Mouse (Mus musculus): ENCODE results near the gene Plppr2. TPM values are rescaled to one million over a fixed set of nuclear protein-coding genes. Genes with fewer than 3 reads are reported as not detected.

Gene Plppr2
- 90.6 and 102 TPM in 2 replicates for polyA plus RNA-seq (2014; fragmentation: Nextera tagmentation; extraction: Ambion mirVana)

DNA sequence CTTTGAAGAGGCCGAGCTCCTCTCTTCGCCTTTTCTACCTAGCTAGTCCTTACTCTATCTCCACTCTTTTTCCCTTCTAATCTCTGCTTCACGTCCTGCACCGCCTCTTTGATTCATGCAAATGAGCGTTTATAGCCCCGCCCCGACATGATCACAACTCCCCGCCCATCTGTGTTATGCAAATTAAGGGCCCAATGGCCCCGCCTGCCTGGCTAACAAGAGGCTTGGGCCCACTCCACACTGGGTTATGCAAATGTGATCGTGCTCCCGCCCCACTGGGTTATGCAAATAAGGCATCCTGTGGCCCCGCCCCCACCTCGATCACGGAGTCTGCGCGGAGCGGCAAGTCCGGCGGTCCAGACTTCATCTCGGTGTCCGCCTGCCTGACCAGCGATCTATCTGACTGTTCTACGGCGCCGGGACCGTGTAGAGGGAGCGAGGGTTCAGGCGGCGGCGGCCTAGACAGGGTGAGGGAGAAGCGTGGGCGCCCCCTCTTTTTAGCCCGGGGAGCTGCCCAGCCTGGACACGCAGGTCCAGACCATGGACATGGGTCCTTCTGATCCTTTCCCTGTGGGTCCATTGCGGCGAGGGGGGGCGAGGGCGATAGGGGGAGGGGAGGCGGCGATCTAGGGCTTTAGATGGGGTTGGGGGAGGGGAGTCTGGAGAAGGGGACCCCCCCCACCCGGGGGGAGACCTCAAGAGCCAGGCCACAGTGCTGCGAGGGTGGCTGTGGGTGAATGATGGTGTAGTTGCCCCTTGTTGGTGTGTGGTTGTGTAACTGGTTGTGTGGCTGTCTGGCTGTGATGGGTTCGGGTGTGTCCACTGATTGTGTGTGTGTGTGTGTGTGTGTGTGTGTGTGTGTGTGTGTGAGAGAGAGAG is at the start of gene Plppr2:
Gene Plppr2, plus strand, starts transcription at position 342 of the 879 bp plus-strand sequence.
- DNase-seq (ENCODE audit: low spot score) (peak; percentile 94), ATAC-seq (ENCODE audit: low FRiP score) (peak; percentile 96)
- under 1% methylated on average over 42 of the region's 43 CpGs for WGBS
- Histone ChIP-seq H3K27me3 (ENCODE audit: control insufficient read depth, insufficient read depth, low read length) (no peaks in the 10 kb centered on the region), H3K4me3 (replicated peaks; ENCODE audit: low read length) (peak within 1 kb of the TSS; percentile 64), H3K36me3 (replicated peaks; ENCODE audit: control insufficient read depth, insufficient read depth) (peaks cover 22% of the 10 kb centered on the region), H3K9me3 (ENCODE audit: control insufficient read depth, low read length) (no peaks in the 10 kb centered on the region), H3K9ac (peak within 1 kb of the TSS; percentile 83), H3K27ac (peak within 1 kb of the TSS; percentile 80), H3K4me2 (replicated peaks) (peak within 1 kb of the TSS; percentile 73), H3K4me1 (replicated peaks; ENCODE audit: control insufficient read depth, insufficient read depth, low read length) (peaks cover 17% of the 10 kb centered on the region)

- Histone ChIP-seq H3K36me3 (replicated peaks; ENCODE audit: control insufficient read depth, insufficient read depth) (no peaks in the 10 kb centered on the region), H3K9me3 (ENCODE audit: control insufficient read depth, low read length) (no peaks in the 10 kb centered on the region), H3K27ac (no peak overlapping the region), H3K4me3 (replicated peaks; ENCODE audit: low read length) (no peak overlapping the region), H3K9ac (no peak overlapping the region), H3K4me1 (replicated peaks; ENCODE audit: control insufficient read depth, insufficient read depth, low read length) (no peaks in the 10 kb centered on the region), H3K27me3 (ENCODE audit: control insufficient read depth, insufficient read depth, low read length) (no peaks in the 10 kb centered on the region), H3K4me2 (replicated peaks) (no peak overlapping the region)
- no peak for ATAC-seq (ENCODE audit: low FRiP score)
- no peak for DNase-seq (ENCODE audit: low spot score)
- 72% methylated on average over 3 of the region's 3 CpGs for WGBS
Measured at GRCm38 (mm10) chr9:21889229-21889628, 47.6 kb upstream of the Plppr2 start.

DNA sequence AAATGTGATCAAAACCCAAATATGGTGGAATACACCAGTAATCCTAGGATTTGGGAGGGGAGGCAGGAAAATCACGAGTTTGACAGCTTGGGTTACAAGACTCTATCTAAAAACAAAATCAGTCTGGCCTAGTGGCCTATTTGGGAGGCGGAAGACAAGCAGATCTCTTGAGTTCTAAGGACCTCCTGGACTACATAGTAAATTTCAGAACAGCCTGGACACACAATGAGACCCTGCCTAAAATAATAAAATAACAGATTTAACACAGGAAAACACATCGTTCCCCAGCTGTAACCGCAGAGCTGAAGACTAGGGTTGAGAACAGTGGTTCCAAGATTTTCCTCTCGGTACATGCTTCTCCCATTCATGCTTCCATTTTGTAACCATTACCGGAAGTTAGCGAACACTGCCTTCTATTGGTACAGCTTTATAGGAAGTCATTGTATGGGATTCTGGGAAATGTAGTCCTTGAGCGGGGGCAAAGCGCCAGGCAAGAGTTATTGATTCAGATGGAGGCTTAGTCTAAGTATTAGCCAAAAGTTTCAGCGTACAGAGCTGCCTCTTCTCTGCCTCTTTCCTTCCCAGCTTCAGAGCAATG is 35.5 kb upstream of the Plppr2 start:
- ATAC-seq (ENCODE audit: low FRiP score) (peak; percentile 88), DNase-seq (ENCODE audit: low spot score) (peak; percentile 90)
- WGBS, result 17% methylated on average over 10 of the region's 10 CpGs
- peaks cover 6% of the 10 kb centered on the region; the same call in 1 of the 2 replicates for H3K27me3 ChIP-seq (ENCODE audit: control insufficient read depth, insufficient read depth, low read length)
- H3K9ac ChIP-seq, result 0 out of 2 replicates have a peak overlapping the region, but pooled peaks have one; percentile 1
- no peaks in the 10 kb centered on the region for H3K9me3 ChIP-seq (ENCODE audit: control insufficient read depth, low read length)
- H3K36me3 ChIP-seq (replicated peaks; ENCODE audit: control insufficient read depth, insufficient read depth), result no peaks in the 10 kb centered on the region
- H3K27ac ChIP-seq, result peak overlapping the region; percentile 3; the same call in 1 of the 2 replicates
- peak overlapping the region; percentile 30 for H3K4me3 ChIP-seq (replicated peaks; ENCODE audit: low read length)
- peaks cover 4% of the 10 kb centered on the region; the same call in 1 of the 2 replicates for H3K4me1 ChIP-seq (replicated peaks; ENCODE audit: control insufficient read depth, insufficient read depth, low read length)
- peak overlapping the region; percentile 48 for H3K4me2 ChIP-seq (replicated peaks)

- no peak overlapping the region for H3K27ac ChIP-seq
- peaks cover 6% of the 10 kb centered on the region; the same call in 1 of the 2 replicates for H3K27me3 ChIP-seq (ENCODE audit: control insufficient read depth, insufficient read depth, low read length)
- no peak for DNase-seq (ENCODE audit: low spot score)
- no peak overlapping the region for H3K4me2 ChIP-seq (replicated peaks)
- peaks cover 4% of the 10 kb centered on the region; the same call in 1 of the 2 replicates for H3K4me1 ChIP-seq (replicated peaks; ENCODE audit: control insufficient read depth, insufficient read depth, low read length)
- no peak for ATAC-seq (ENCODE audit: low FRiP score)
- H3K36me3 ChIP-seq (replicated peaks; ENCODE audit: control insufficient read depth, insufficient read depth), result no peaks in the 10 kb centered on the region
- H3K9ac ChIP-seq, result no peak overlapping the region
- H3K4me3 ChIP-seq (replicated peaks; ENCODE audit: low read length), result no peak overlapping the region
- H3K9me3 ChIP-seq (ENCODE audit: control insufficient read depth, low read length), result no peaks in the 10 kb centered on the region
- 89% methylated on average over 4 of the region's 4 CpGs for WGBS
Measured at GRCm38 (mm10) chr9:21904031-21904430, 32.8 kb upstream of the Plppr2 start.

DNA sequence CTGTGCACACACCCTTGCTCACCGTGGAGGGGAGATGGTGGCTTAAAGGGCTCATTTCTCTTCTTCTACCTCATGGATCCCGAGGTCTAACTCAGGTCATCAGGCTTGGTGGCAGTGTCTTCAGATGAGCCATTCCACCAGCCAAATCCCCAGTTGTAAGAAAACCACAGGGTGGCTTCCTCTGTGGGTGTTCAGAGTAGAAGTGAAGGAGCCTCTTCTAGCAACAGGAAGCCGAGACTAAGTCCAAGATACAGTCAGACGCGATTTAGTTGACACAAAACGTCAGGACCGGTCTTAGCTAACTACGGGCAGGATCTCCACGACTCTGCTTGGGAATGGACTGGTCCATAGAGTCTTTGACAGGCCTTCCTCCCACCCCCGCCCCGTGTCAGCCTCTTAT is 28.6 kb upstream of the Plppr2 start:
- DNase-seq (ENCODE audit: low spot score), result no peak
- H3K4me2 ChIP-seq (replicated peaks), result no peak overlapping the region
- peaks cover 12% of the 10 kb centered on the region for H3K36me3 ChIP-seq (replicated peaks; ENCODE audit: control insufficient read depth, insufficient read depth)
- WGBS, result 79% methylated on average over 11 of the region's 11 CpGs
- no peak overlapping the region for H3K27ac ChIP-seq
- H3K27me3 ChIP-seq (ENCODE audit: control insufficient read depth, insufficient read depth, low read length), result 0 out of 2 replicates have a peak, but pooled peaks cover 6% of the 10 kb centered on the region
- no peak overlapping the region for H3K4me3 ChIP-seq (replicated peaks; ENCODE audit: low read length)
- H3K9me3 ChIP-seq (ENCODE audit: control insufficient read depth, low read length), result no peaks in the 10 kb centered on the region
- H3K4me1 ChIP-seq (replicated peaks; ENCODE audit: control insufficient read depth, insufficient read depth, low read length), result no peaks in the 10 kb centered on the region
- ATAC-seq (ENCODE audit: low FRiP score), result no peak
- H3K9ac ChIP-seq, result no peak overlapping the region

DNA sequence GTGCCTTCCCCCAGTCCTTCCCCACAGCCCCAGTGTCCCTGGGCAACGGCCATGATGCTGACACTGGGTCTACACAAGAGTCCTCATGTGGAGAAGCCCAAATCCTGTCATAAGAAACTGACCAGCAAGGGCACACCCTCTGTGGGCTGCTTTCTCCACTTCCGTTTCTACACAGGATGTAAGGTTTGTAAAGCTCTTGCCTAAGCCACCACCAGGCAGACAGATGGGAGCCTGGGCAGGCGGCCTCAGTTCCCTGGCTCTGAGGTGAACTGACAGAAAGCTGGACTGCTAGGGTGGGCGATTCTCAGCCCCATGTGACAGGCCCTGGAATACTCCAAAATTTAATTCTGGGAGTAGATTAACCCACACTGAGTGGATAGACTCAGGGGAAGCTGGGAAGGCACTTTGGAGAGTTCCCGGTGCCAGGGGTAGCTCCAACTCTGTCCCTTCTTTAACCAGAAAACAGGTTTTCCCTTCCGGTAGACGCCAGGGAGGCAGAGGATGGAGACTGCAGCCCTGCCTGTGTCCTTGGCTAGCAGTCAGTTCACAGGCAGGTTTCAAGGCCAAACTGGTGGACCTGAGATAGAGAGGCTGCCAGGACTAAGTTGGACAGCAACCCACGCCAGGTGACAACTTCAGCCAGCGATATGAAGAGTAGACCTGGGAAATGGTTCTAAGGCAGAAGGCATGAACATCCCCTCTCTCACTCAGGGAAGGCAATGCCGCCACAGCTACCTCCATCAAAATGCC is 27.2 kb upstream of the Plppr2 start:
- Histone ChIP-seq H3K9ac (no peak overlapping the region), H3K27ac (no peak overlapping the region), H3K27me3 (ENCODE audit: control insufficient read depth, insufficient read depth, low read length) (no peaks in the 10 kb centered on the region), H3K36me3 (replicated peaks; ENCODE audit: control insufficient read depth, insufficient read depth) (peaks cover 24% of the 10 kb centered on the region), H3K4me3 (replicated peaks; ENCODE audit: low read length) (no peak overlapping the region), H3K9me3 (ENCODE audit: control insufficient read depth, low read length) (no peaks in the 10 kb centered on the region), H3K4me2 (replicated peaks) (no peak overlapping the region), H3K4me1 (replicated peaks; ENCODE audit: control insufficient read depth, insufficient read depth, low read length) (no peaks in the 10 kb centered on the region)
- 85% methylated on average over 10 of the region's 10 CpGs for WGBS
- ATAC-seq (ENCODE audit: low FRiP score) (no peak), DNase-seq (ENCODE audit: low spot score) (no peak)

- no peaks in the 10 kb centered on the region for H3K9me3 ChIP-seq (ENCODE audit: control insufficient read depth, low read length)
- no peak for ATAC-seq (ENCODE audit: low FRiP score)
- H3K4me3 ChIP-seq (replicated peaks; ENCODE audit: low read length), result peak overlapping the region; percentile 59
- no peaks in the 10 kb centered on the region for H3K4me1 ChIP-seq (replicated peaks; ENCODE audit: control insufficient read depth, insufficient read depth, low read length)
- peak overlapping the region; percentile 70 for H3K9ac ChIP-seq
- H3K36me3 ChIP-seq (replicated peaks; ENCODE audit: control insufficient read depth, insufficient read depth), result peaks cover 17% of the 10 kb centered on the region
- WGBS, result 55% methylated on average over 3 of the region's 3 CpGs
- H3K4me2 ChIP-seq (replicated peaks), result peak overlapping the region; percentile 66
- 0 out of 2 replicates have a peak overlapping the region, but pooled peaks have one; percentile 40 for H3K27ac ChIP-seq
- DNase-seq (ENCODE audit: low spot score), result no peak
- no peaks in the 10 kb centered on the region for H3K27me3 ChIP-seq (ENCODE audit: control insufficient read depth, insufficient read depth, low read length)
Measured at GRCm38 (mm10) chr9:21916851-21917492, 19.9 kb upstream of the Plppr2 start.

DNA sequence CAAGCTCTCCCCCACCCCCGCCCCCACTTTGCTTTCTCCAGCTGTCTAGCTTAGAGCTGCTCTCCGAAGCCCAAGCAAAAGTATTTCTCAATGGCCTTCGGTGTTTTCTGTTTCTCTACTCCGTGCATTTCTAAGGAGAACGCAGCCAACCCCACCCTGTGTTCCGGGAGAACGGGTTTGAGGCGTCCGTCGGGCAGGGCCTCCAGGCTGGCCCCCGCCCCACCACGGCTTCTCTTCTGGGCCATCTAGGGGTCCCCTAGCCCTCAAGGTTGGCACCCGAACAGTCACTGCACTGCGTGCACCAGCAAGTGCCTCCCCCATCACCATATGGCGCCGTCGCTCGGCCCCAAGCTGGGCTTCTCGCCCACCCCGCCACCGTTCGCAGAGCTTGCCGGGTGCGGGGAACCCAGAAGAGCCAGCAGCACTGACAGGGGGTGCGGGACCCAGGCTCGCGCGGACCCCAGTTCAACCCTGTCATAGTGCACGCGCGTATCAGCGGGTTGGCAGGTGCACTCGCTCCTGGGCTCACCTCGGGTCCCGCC is 19.3 kb upstream of the Plppr2 start:
- no peak; the same call in 1 of the 2 replicates for ATAC-seq (ENCODE audit: low FRiP score)
- H3K4me3 ChIP-seq (replicated peaks; ENCODE audit: low read length), result peak overlapping the region; percentile 59
- H3K27me3 ChIP-seq (ENCODE audit: control insufficient read depth, insufficient read depth, low read length), result no peaks in the 10 kb centered on the region
- peak overlapping the region; percentile 66 for H3K4me2 ChIP-seq (replicated peaks)
- peak overlapping the region; percentile 70 for H3K9ac ChIP-seq
- H3K27ac ChIP-seq, result peak overlapping the region; percentile 40
- WGBS, result 2% methylated on average over 35 of the region's 35 CpGs
- no peaks in the 10 kb centered on the region for H3K9me3 ChIP-seq (ENCODE audit: control insufficient read depth, low read length)
- peak; percentile 40 for DNase-seq (ENCODE audit: low spot score)
- no peaks in the 10 kb centered on the region for H3K4me1 ChIP-seq (replicated peaks; ENCODE audit: control insufficient read depth, insufficient read depth, low read length)
- peaks cover 17% of the 10 kb centered on the region for H3K36me3 ChIP-seq (replicated peaks; ENCODE audit: control insufficient read depth, insufficient read depth)
